Mouse (Mus musculus): ENCODE data around the gene Stard13.
A peak's percentile ranks its signal among the peaks of the same experiment; 100 is the strongest.

The Stard13 gene

GRCm38 (mm10) chr5:151228367-151229005 lies 5.2 kb downstream of the Stard13 start:
- no peak for DNase-seq

GRCm38 (mm10) chr5:151223696-151224366 lies 9.8 kb downstream of the Stard13 start:
- no peak for DNase-seq

- DNase-seq: no peak
Observed at GRCm38 (mm10) chr5:151222791-151223190, 10.8 kb downstream of the Stard13 start.

- peak; percentile 23 for DNase-seq
Observed at GRCm38 (mm10) chr5:151218689-151219115, 14.9 kb downstream of the Stard13 start.

- no peak for DNase-seq
Observed at GRCm38 (mm10) chr5:151213097-151213496, 20.5 kb downstream of the Stard13 start.

GRCm38 (mm10) chr5:151210869-151211268 lies 22.8 kb downstream of the Stard13 start:
- DNase-seq: no peak

GRCm38 (mm10) chr5:151210060-151210459 lies 23.6 kb downstream of the Stard13 start:
- no peak for DNase-seq

GRCm38 (mm10) chr5:151205017-151205416 lies 28.6 kb downstream of the Stard13 start:
- DNase-seq: no peak

GRCm38 (mm10) chr5:151202925-151203324 lies 30.7 kb downstream of the Stard13 start:
- no peak for DNase-seq

GRCm38 (mm10) chr5:151201220-151201619 lies 32.4 kb downstream of the Stard13 start:
- DNase-seq: no peak

- no peak for DNase-seq
Observed at GRCm38 (mm10) chr5:151199235-151199634, 34.4 kb downstream of the Stard13 start.

- DNase-seq: no peak
Observed at GRCm38 (mm10) chr5:151196603-151197272, 36.9 kb downstream of the Stard13 start.

- no peak for DNase-seq
Observed at GRCm38 (mm10) chr5:151193885-151194520, 39.6 kb downstream of the Stard13 start.

GRCm38 (mm10) chr5:151192266-151192665 lies 41.4 kb downstream of the Stard13 start:
- no peak for DNase-seq

GRCm38 (mm10) chr5:151190764-151191163 lies 42.9 kb downstream of the Stard13 start:
- DNase-seq: no peak

- peak; percentile 78 for DNase-seq
Observed at GRCm38 (mm10) chr5:151189789-151190378, 43.8 kb downstream of the Stard13 start.

GRCm38 (mm10) chr5:151189321-151189720 lies 44.3 kb downstream of the Stard13 start:
- DNase-seq: no peak

GRCm38 (mm10) chr5:151188659-151189058 lies 45.0 kb downstream of the Stard13 start:
- no peak for DNase-seq

- DNase-seq: no peak
Observed at GRCm38 (mm10) chr5:151187336-151187735, 46.3 kb downstream of the Stard13 start.

- DNase-seq: no peak
Observed at GRCm38 (mm10) chr5:151185286-151185856, 48.3 kb downstream of the Stard13 start.

- DNase-seq: no peak
Observed at GRCm38 (mm10) chr5:151183656-151184240, 49.9 kb downstream of the Stard13 start.

- DNase-seq: no peak
Observed at GRCm38 (mm10) chr5:151181288-151181687, 52.3 kb downstream of the Stard13 start.
